Comparison of ENCODE assay signal across 21 mouse cellular contexts in genomic region chr3:51816517-51817285, GRCm38 (mm10).
DNase-seq lines count a peak whose midpoint lies in the region; ATAC-seq and TF ChIP-seq lines count a peak whose summit lies in the region.
"Had no signal": no experiment of that assay in that cellular context is flagged by ENCODE, and none has a peak within 500 bp of the region (broad histone marks: within the 10 kb centered on the region; RNA-seq: fewer than 3 reads in every experiment).

No protein-coding gene starts in this region.

- H3K9ac ChIP-seq in forebrain, embryonic 11.5 days (ENCODE audit: low read length) = no peak overlapping the region
- no peak overlapping the region for H3K9ac ChIP-seq in forebrain, embryonic 16.5 days (replicated peaks; ENCODE audit: low read depth, low read length)
- no peak overlapping the region for H3K9ac ChIP-seq in hindbrain, embryonic 15.5 days
- no peak overlapping the region for H3K9ac ChIP-seq in hindbrain, embryonic 11.5 days (ENCODE audit: low read depth, low read length)
- no peak overlapping the region for H3K9ac ChIP-seq in forebrain, postnatal 0 days
- no peak overlapping the region for H3K9ac ChIP-seq in midbrain, embryonic 15.5 days
- H3K9ac ChIP-seq: heart, embryonic 15.5 days; liver, postnatal 0 days had no signal

- no peaks in the 10 kb centered on the region for H3K36me3 ChIP-seq in forebrain, embryonic 11.5 days (ENCODE audit: control insufficient read depth, insufficient read depth, low read length)
- H3K36me3 ChIP-seq in forebrain, embryonic 16.5 days (ENCODE audit: control insufficient read depth, insufficient read depth) = no peaks in the 10 kb centered on the region
- H3K36me3 ChIP-seq in hindbrain, embryonic 15.5 days = no peaks in the 10 kb centered on the region
- H3K36me3 ChIP-seq in hindbrain, embryonic 11.5 days (ENCODE audit: control insufficient read depth, insufficient read depth, low read length) = no peaks in the 10 kb centered on the region
- H3K36me3 ChIP-seq in forebrain, postnatal 0 days (ENCODE audit: insufficient read depth) = no peaks in the 10 kb centered on the region
- H3K36me3 ChIP-seq in midbrain, embryonic 15.5 days (replicated peaks) = no peaks in the 10 kb centered on the region
- H3K36me3 ChIP-seq: heart, embryonic 15.5 days had no signal

- no peak overlapping the region for H3K4me3 ChIP-seq in forebrain, embryonic 11.5 days (ENCODE audit: low read depth, low read length)
- H3K4me3 ChIP-seq in forebrain, embryonic 16.5 days (replicated peaks; ENCODE audit: low read length) = no peak overlapping the region
- no peak overlapping the region for H3K4me3 ChIP-seq in hindbrain, embryonic 15.5 days
- H3K4me3 ChIP-seq in hindbrain, embryonic 11.5 days (ENCODE audit: low read depth, low read length) = no peak overlapping the region
- H3K4me3 ChIP-seq in forebrain, postnatal 0 days (ENCODE audit: low read depth, low read length) = no peak overlapping the region
- H3K4me3 ChIP-seq in midbrain, embryonic 15.5 days = no peak overlapping the region
- H3K4me3 ChIP-seq: gastrocnemius, adult 2 months; heart, embryonic 15.5 days; layer of hippocampus, adult 2 months had no signal

- no peaks in the 10 kb centered on the region; the same call in 1 of the 2 replicates for H3K27me3 ChIP-seq in forebrain, embryonic 11.5 days (ENCODE audit: control insufficient read depth, insufficient read depth, low read length)
- H3K27me3 ChIP-seq in forebrain, embryonic 16.5 days (replicated peaks; ENCODE audit: control insufficient read depth, insufficient read depth, low read length) = no peaks in the 10 kb centered on the region
- no peaks in the 10 kb centered on the region for H3K27me3 ChIP-seq in hindbrain, embryonic 15.5 days
- no peaks in the 10 kb centered on the region for H3K27me3 ChIP-seq in hindbrain, embryonic 11.5 days (ENCODE audit: control insufficient read depth, insufficient read depth, low read length)
- H3K27me3 ChIP-seq in forebrain, postnatal 0 days (ENCODE audit: insufficient read depth, low read length) = no peaks in the 10 kb centered on the region
- H3K27me3 ChIP-seq in midbrain, embryonic 15.5 days (replicated peaks) = no peaks in the 10 kb centered on the region
- H3K27me3 ChIP-seq: heart, embryonic 15.5 days had no signal

- DNase-seq in forebrain, embryonic 11.5 days (ENCODE audit: low spot score) = no peak
- no peak for DNase-seq in hindbrain, embryonic 11.5 days (ENCODE audit: low spot score)
- DNase-seq in forebrain, postnatal 0 days = no peak
- no peak for DNase-seq in ovary, postnatal 36 days (ENCODE audit: low spot score)
- DNase-seq: adrenal gland, postnatal 10 days; cerebellum, adult 9-11 months; heart, postnatal 36 days; kidney, adult 9 months; kidney, postnatal 14 days; liver, postnatal 0 days; right cerebral cortex, postnatal 4 days; thymus, postnatal 14 days had no signal

- 76% methylated on average over 7 of the region's 7 CpGs for WGBS in forebrain, embryonic 11.5 days
- WGBS in forebrain, embryonic 16.5 days = 69% methylated on average over 7 of the region's 7 CpGs
- WGBS in hindbrain, embryonic 15.5 days = 86% methylated on average over 7 of the region's 7 CpGs
- 89% methylated on average over 7 of the region's 7 CpGs for WGBS in hindbrain, embryonic 11.5 days
- WGBS in forebrain, postnatal 0 days = 68% methylated on average over 7 of the region's 7 CpGs
- 57% methylated on average over 7 of the region's 7 CpGs for WGBS in midbrain, embryonic 15.5 days

- H3K4me1 ChIP-seq in forebrain, embryonic 11.5 days (replicated peaks; ENCODE audit: control insufficient read depth, insufficient read depth, low read length) = peaks cover 8% of the 10 kb centered on the region; the same call in 1 of the 2 replicates
- H3K4me1 ChIP-seq in forebrain, embryonic 16.5 days (replicated peaks; ENCODE audit: control insufficient read depth, insufficient read depth, low read length) = peaks cover 14% of the 10 kb centered on the region
- H3K4me1 ChIP-seq in hindbrain, embryonic 15.5 days (replicated peaks) = peaks cover 23% of the 10 kb centered on the region
- H3K4me1 ChIP-seq in hindbrain, embryonic 11.5 days (replicated peaks; ENCODE audit: control insufficient read depth, insufficient read depth, low read length) = no peaks in the 10 kb centered on the region
- 0 out of 2 replicates have a peak, but pooled peaks cover 11% of the 10 kb centered on the region for H3K4me1 ChIP-seq in forebrain, postnatal 0 days (ENCODE audit: insufficient read depth)
- peaks cover 31% of the 10 kb centered on the region for H3K4me1 ChIP-seq in midbrain, embryonic 15.5 days

- H3K4me2 ChIP-seq in forebrain, embryonic 11.5 days (ENCODE audit: low read depth, low read length, severe bottlenecking) = peak overlapping the region; percentile 13; the same call in 1 of the 2 replicates
- H3K4me2 ChIP-seq in forebrain, embryonic 16.5 days (ENCODE audit: low read length) = no peak overlapping the region
- H3K4me2 ChIP-seq in hindbrain, embryonic 15.5 days = no peak overlapping the region
- no peak overlapping the region for H3K4me2 ChIP-seq in hindbrain, embryonic 11.5 days (replicated peaks; ENCODE audit: low read depth, low read length)
- H3K4me2 ChIP-seq in forebrain, postnatal 0 days (ENCODE audit: low read depth) = no peak overlapping the region
- no peak overlapping the region for H3K4me2 ChIP-seq in midbrain, embryonic 15.5 days
- H3K4me2 ChIP-seq: heart, embryonic 15.5 days had no signal

- H3K27ac ChIP-seq in forebrain, embryonic 11.5 days (ENCODE audit: low read depth, low read length) = no peak overlapping the region
- no peak overlapping the region for H3K27ac ChIP-seq in forebrain, embryonic 16.5 days (ENCODE audit: low read length)
- 0 out of 2 replicates have a peak overlapping the region, but pooled peaks have one; percentile 50 for H3K27ac ChIP-seq in hindbrain, embryonic 15.5 days (replicated peaks)
- H3K27ac ChIP-seq in hindbrain, embryonic 11.5 days (ENCODE audit: low read depth, low read length) = no peak overlapping the region
- H3K27ac ChIP-seq in forebrain, postnatal 0 days (ENCODE audit: low read depth, low read length) = no peak overlapping the region
- peak overlapping the region; percentile 71 for H3K27ac ChIP-seq in midbrain, embryonic 15.5 days
- H3K27ac ChIP-seq: gastrocnemius, adult 2 months; heart, embryonic 15.5 days; layer of hippocampus, adult 2 months; macrophage had no signal

- no peak for ATAC-seq in forebrain, embryonic 11.5 days (replicated peaks; ENCODE audit: low FRiP score)
- ATAC-seq in forebrain, embryonic 16.5 days = no peak
- ATAC-seq in hindbrain, embryonic 15.5 days (ENCODE audit: low FRiP score, low read depth) = no peak
- ATAC-seq in hindbrain, embryonic 11.5 days (ENCODE audit: low FRiP score) = no peak
- ATAC-seq in forebrain, postnatal 0 days = peak; percentile 44; the same call in 1 of the 2 replicates
- ATAC-seq in midbrain, embryonic 15.5 days (replicated peaks) = peak; percentile 69
- ATAC-seq in megakaryocyte progenitor cell, adult 5-6 weeks (replicated peaks; ENCODE audit: poor library complexity) = no peak
- ATAC-seq: liver, postnatal 0 days; lung, postnatal 0 days had no signal

- H3K9me3 ChIP-seq in forebrain, embryonic 11.5 days (ENCODE audit: control insufficient read depth, low read length) = no peaks in the 10 kb centered on the region
- H3K9me3 ChIP-seq in forebrain, embryonic 16.5 days (ENCODE audit: control insufficient read depth, low read length) = no peaks in the 10 kb centered on the region
- no peaks in the 10 kb centered on the region for H3K9me3 ChIP-seq in hindbrain, embryonic 15.5 days
- H3K9me3 ChIP-seq in hindbrain, embryonic 11.5 days (ENCODE audit: control insufficient read depth, low read length) = no peaks in the 10 kb centered on the region
- H3K9me3 ChIP-seq in forebrain, postnatal 0 days (ENCODE audit: low read length) = no peaks in the 10 kb centered on the region
- H3K9me3 ChIP-seq in midbrain, embryonic 15.5 days = no peaks in the 10 kb centered on the region
- H3K9me3 ChIP-seq: heart, embryonic 15.5 days had no signal

- no peak for TF ChIP-seq CTCF in forebrain, postnatal 0 days (IDR thresholded peaks at IDR 0.05; ENCODE audit: low read depth)

Comparison
In these comparisons a context has a peak if more than half of its experiments do, and no peak if none do; other contexts are left out.
1. ATAC-seq: peak in forebrain, postnatal 0 days (single experiment) and midbrain, embryonic 15.5 days (single experiment); none in forebrain, embryonic 11.5 days (single experiment), forebrain, embryonic 16.5 days (single experiment), hindbrain, embryonic 15.5 days (single experiment), hindbrain, embryonic 11.5 days (single experiment) and megakaryocyte progenitor cell, adult 5-6 weeks (single experiment).
2. H3K27ac ChIP-seq: peak in hindbrain, embryonic 15.5 days (single experiment) and midbrain, embryonic 15.5 days (single experiment); none in forebrain, embryonic 11.5 days (single experiment), forebrain, embryonic 16.5 days (single experiment), hindbrain, embryonic 11.5 days (single experiment) and forebrain, postnatal 0 days (single experiment).